Mouse (Mus musculus) left cerebral cortex, adult 11 months (tissue): ENCODE results near the gene Ier5.

Experiments used
- DNase-seq: peaks from one replicate; pipeline ENCODE4 v3.0.0; 2022; ENCODE audit warnings: low spot score

Gene Ier5

DNA sequence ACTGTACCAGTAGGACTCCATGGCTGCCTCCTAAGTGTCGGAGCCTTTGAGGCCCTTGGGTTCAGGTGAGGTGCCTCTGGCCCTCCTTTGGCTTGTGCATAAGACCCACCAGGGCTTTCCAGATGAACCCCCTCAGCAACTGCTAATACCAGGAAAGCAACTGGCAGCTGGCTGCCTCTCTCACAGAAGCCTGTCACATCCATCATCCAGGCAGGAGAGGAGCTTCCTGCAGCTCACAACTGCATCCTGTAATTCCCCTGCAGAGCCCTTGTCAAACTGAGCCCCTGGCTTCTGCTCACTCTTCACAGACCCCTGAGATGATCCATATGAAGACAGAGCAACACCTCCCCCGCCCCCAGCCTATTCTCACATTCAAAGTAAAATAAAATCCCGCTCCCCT, 21.8 kb downstream of the Ier5 start:
- no peak for DNase-seq

DNA sequence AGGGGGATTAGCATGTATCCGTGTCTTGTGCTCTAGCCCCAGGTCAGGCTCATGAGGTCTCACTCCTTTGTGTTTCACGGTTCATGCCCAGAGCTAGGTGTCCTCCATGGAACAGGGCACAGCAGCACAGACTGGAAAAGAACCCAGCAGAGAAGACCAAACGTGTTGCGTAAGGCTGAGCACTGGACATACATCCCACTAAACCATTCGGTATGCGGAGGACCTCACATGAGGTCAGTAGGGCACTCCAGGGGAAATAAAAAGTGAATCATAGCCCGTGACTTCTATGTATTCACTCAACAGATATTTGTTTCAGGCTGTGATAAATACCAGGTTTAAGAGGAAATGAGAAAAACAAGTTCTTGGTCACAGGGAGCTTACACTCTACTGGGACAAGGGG, 23.6 kb downstream of the Ier5 start:
- no peak for DNase-seq

DNA sequence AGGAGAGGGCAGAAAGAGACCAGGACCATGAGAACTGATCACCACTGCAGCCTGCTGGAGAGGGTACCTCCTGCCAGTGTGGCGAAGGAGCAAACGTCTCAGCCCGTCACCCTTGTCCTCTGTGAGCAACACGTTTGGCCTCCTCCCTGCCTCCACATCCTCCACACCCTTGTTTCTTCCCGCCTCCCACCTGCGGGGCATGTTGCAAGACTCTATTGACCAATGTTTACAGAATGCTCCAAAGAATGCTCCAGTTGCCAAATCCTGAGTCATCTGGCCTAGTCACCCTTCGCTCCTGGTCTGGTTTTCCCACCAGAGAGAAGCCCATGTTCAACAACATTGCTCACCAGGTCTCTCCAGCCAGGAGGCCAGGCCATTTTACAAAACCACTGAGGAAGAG, 24.6 kb downstream of the Ier5 start:
- DNase-seq, result no peak

DNA sequence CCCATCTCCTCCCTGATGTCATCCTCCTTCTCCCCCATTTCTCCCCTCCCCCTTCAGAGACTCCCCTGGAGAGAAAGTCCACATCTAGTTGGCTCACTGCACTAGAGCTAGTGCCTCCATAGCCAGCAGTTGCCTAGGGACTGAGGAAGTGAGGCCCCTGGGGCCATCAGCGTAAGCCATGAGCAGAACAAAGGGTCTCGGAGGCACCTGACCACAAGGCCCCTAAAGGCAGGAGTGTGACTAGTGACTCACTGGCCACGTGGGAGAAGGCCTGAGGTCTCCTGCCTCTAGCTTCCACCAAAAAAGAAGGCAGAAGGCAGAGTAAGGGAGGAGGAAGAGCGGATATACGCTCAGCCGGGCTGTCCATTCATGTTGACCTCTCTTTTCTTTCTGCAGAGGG, 25.5 kb downstream of the Ier5 start:
- DNase-seq, result no peak

DNA sequence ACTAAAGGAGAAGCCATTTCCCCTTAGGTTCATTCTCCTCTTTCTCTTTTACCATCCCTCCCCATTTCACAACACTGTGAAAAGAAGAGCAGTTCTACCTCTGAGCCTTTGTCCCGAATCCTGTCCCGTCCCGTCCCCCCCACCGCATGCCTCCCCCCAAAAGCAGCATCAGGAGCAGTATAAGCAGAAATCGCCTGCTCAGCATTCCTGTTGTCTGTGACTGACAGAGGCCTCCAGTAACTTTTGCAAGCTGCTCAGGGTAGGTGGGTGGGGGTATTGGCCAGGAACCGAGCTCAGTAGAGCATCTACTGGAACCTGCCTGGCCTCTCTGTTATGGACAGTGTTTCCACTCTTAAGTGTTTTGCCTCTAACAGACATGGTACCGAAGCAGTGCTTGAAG, 26.3 kb downstream of the Ier5 start:
- no peak for DNase-seq

DNA sequence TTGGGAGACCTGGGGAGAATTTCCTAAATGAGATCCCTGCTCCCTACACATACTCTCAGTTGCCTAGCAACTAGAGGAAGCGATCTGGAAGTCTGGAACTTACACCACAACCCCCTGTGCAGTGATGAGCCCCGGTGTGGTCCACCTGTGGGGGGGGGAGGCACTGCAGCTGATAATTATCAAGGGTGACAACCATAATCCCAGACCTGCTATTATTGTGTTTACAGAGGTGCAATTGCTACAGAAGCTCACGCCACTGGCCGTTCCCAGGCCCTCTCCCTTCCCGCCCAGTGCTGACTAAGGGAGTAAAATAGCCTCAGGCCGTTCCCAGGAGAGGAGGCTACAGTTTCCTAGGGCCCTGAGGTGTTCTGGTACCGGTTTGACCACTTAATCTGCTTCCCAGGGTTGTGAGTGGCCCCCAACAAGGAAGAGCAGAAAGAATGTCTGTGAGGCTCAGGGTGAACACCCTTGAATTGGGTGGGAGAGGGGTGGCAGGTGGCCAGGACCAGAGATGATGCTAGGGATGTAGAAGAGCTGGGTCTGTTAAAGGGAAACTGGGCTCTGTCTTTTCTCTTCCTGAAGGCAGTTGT, 28.1 kb downstream of the Ier5 start:
- no peak for DNase-seq

DNA sequence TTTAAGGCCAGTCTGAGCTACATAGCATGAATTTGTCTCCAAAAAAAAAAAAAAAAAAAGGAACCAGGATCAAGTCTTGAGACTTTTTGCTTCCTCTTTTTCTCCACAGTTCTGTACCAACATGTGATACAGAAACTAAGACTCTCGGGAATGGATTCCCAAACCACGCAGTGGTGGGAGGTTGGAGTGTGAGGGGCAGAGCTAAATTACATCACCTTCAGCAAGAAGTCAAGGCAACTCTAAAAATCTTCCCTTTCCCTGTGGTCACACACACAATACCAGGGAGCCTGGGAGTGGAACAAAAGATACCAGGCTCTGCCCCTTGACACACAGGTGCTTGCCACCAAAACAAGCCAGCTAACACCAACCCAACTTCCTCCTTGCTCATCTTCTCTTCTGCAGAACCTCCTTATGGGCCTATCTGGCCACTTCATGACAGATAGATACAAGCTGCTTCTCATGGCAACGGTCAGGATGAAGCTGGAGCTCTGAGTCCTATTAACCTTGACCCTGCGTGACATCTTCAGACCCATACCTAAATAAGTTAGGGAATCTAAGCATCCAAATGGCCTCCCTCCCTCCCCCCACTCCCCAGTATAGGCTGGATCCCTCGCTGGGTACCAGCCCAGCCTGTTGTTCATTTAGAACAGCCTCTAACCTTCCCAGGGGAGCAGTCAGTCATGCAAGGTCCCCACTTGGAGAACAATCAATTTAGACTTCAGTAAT, 28.7 kb downstream of the Ier5 start:
- no peak for DNase-seq

DNA sequence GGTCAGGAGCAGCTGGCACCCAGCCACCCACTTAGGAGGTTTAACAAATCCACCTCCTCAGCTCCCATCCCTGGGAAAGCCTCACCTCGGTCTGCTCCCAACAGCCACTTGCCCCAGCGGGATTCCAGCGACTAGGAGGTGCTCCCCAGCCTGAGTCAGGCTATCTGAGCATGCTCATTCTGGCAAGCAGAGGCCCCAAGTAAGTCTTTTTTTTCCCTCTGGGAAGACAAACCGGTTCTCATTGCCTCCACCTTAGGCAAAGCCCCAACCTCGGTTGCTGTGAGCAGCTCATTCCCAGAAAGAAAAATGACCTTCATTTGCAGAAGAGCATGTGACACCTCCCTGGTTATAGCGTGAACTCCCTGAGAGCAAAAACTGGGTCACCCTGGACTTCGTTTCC, 29.7 kb downstream of the Ier5 start:
- DNase-seq, result no peak

DNA sequence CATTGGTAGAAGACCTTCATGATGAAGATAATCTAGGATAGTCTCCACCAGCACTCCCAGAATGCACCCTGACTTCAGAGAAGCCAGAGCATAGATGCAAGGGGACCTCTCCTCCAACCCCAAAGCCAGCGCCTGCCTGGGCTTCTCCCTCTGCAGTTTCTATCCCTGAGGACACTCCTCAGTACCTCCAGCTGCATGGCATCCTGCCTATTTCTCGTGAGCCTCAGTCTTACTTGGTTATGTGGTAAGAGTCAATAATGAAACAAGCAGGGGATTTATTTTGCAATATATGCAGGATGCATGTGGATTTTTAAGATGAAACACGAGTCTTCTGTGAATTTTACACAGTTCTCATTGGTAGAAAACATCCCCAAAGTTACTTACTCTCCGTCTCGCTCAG, 33.2 kb downstream of the Ier5 start:
- no peak for DNase-seq

DNA sequence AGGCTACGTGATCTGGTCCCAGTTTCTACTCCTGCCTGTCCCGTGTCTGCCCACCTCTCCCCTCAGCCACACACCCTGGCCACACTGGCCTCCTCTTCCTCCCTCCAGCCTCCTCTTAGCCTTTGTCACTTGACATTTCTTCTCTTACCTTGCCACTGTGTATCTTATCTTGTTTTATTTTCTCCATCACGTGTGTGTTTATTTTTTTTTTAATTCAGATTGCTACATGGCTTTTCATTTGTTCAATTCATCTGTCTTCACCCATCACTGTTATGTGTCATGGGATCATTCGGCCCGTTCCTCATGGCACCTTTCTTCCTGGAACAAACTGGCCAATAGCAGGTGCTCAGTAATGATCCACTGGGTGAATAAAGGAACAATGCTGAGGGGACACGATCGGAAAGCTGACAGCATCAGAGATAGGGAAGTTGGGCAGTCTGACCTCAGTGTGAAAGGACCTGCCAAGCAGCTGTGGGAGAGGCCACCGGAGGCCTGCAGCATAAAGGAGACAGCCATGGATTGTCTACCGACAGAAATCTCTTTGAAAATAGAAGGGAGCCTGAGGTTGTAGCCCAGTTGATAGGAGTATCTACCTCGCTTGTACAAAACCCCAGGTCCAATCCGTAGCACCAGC, 34.3 kb downstream of the Ier5 start:
- no peak for DNase-seq

DNA sequence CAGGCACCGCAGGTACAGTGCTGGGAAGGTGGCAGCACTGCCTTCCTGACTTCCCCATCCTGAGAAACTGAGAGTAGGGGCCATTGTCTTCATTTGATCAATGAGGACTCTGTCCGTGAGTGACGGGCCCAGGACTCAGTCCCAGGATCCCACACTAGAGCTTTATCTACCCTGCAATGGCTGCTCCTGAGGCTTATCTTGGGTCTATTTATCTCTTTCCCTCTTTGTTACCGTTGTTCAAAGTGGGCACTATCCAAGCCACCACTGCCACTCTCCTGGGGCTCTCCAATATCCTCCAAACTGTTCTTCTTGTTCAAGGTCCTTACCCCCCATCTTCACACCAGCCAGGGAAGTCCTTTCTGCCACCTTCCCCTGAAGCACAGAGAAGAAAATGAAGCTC, 34.8 kb downstream of the Ier5 start:
- no peak for DNase-seq

DNA sequence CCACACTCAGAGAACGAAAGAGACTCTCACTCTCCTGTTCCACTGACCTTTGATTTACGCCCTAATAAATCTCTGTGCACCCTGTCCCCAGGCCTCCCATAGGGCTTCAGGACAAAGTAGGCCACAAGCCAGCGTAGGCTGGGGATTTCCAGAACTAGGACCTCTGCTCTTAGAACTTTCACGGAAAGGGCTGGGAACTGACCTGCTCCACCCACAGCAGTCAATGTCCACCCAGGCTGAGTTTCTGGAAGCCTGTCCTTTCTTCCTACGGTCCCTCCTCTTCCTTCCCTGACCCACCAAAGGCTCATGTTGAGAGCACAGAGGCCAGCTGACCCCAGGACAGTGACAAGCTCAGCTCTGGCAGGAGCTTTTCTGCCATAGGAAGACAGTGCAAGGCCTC, 35.3 kb downstream of the Ier5 start:
- no peak for DNase-seq

DNA sequence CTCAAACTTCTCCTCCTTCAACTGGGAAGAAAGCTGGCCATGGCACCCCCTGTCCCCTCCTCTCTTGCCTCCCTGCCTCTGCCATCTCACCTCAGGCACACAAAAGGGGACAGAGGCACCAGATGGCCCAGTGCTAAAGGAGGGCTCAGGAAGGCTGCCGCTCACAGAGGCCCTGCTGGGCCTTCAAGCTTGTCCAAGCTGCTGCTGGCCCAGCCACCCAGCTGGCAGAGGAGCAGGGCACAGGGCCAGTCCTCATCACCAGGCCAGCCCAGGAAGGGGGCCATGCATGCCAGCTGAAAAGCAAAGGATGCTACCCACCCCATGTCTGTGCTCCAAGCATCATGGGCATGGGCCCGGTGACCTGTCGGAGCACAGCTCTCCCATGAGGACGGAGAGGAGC, 36.5 kb downstream of the Ier5 start:
- no peak for DNase-seq

DNA sequence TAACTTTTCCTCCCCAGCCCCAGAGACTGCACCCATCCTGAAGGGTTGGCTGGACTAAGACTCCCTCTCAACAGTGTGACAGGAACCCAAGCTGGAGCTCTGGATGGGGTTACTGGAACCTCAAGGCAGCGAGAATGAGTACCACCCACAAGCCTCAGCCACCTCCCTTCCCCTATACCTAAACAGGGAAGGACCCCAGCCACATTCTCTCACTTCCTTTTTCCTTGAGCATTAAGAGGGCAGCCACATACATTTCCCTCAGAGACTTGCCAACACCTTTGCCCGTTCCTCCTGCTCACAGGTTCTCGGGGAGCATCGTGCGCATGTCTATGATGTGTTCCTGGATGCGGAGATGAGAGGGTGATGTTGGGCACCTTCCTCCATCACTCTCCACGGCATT, 37.4 kb downstream of the Ier5 start:
- DNase-seq, result no peak

DNA sequence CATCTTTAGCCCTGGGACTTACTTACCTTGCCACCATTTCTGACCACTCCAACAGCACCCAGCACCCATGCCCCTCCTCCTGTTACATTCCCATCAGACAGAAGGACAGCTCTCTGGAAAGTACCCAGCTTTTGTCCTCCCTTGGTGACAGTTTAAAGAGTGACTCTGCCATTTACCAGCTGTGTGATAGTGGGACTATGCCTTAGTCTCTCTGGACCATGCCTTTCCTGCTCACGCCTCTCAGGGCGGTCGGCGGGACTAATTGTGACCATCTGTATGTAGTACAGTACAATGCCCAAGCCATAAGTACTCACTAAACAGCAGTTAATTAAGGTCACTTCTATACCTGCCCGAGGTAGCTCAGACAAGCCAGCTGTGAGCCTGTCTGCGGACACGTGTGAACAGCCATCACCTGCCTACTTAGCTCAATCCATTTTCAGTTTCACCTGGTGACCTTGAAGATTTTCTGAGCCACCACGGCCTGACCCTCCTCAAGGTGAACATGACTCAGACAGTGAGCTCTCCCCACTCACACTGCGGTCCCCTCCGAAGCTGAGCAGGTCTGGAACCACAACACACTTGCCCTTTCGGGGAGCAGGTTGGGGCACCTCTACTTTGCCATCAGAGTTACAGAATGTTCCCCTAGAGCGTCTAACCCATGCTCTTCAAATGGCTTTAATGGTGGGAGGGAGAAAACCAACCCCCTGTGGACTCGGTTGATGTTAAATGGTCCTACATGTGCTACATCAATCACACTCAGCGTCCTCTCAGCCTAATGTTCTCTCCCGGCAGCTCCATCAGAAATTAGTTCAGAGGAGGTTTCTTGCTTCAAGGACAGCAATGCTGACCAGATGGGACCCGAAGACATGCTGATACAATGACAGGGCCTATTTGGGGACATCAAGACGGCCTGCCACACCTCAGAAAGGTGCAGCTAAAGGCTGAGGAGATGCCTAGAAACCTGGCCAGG, 38.3 kb downstream of the Ier5 start:
- DNase-seq, result no peak

DNA sequence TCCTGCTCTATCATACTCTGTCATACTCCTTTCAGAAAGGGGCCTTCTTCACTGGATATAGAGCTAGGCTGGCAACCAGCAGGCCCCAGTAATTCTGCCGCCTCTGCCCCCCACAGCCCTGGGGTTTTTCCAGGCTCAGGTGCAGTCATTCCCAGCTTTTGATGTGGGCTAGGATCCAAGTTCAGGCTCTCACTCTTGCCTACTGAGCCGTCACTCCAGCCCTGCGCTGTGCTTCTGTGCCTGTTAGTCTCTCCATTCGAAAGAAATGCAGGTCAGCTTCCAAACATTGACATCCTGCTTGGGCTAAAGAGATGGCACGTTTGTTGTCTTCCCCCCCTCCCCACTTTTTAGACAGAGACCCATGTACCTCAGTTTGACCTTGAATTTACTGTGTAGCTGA, 39.2 kb downstream of the Ier5 start:
- DNase-seq, result no peak

DNA sequence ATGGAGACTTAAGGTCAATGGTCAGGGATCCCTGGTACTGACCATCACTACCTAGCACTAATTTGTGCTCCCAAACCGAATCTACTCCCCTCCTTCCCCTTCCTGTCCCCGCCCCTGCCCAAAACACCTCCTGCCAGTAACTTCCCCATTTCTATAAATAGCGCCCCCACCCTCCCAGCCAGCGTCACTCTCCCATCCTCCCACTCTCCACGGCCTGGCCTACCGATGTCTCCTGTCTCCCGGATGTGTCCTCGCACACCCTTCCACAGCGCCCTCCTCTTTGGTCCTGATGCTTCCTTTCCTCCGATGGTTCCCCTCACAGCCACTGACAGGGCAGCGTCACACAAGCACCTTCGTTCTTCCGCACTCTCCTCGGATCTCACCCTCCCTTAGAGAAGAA, 39.9 kb downstream of the Ier5 start:
- DNase-seq, result no peak

DNA sequence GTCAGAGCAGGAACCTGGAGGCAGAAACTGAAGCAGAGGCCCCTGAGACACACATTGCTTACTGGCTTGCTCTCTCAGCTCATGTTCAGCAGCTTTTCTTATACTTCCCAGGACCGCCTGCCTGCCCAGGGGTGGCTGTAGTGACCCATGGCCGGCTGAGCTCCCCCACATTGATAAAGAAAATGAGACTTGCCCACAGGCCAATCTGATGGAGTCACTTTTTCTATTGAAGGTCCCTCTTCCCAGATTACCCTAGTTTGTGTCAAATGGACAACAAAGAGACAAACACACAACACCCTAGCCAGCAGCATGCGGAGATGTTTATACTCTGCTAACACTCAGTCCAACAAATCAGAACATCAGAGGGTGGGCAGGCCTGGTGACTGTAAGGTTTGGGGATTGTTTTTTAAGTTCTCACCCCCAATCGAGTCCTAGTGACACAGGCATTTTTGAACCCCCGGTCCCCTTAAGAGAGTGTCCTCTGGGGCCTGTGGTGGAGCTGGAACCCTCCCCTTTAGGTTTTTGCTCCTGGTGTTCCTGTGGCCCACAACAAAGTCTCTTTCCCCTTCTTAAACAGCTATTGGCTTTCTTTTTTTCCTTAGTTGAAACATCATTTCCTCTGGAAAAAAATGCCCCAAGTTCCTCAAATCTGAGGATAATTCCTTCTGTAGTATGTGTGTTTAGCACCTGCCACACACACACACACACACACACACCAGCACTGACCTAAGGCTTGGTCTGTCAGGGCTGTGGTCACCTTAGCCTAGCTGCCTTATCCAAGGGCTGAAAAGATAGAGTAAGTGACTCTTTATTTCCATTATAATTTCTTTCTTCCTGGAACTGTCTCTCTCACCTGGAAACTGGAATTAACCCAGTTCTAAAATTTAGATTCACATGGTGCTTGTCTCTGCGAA, 41.1 kb downstream of the Ier5 start:
- DNase-seq, result no peak

DNA sequence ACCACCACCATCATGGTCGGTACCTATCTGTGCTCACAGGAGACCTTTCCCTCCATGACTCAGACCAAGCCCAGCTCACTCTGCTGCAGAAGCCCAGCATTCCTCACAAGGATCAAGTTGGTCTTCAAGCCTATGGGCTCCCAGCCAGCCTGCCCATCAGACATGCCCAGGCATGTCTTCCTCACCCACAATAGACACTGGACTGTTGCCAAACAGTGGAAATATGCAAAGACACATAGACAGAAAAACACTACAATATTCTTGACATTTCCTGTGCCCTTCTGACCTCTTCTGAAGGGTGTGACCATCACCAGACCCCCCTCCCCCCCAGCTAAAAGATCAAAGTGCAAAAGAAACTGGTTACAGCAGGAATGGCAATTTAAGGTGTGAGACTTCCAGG, 43.3 kb downstream of the Ier5 start:
- no peak for DNase-seq

DNA sequence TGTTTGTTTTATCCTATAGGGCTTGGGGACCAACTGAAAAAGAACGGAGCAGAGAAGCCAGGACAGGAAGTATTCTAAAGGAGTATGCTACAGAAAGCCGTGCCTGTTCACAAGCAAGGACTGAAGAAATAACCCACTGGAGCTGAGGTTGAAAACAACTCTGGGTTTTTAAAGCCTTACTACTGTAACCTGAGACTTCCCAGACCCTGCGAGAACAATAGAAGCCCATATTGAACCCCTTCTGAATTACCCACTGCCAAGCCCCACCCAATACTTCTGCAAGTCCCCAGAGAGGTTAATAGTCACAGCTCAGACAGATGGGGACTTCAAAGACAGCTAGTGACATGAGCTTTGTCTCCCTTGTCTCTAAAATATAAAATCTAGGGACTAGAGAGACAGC, 44.4 kb downstream of the Ier5 start:
- DNase-seq, result no peak

DNA sequence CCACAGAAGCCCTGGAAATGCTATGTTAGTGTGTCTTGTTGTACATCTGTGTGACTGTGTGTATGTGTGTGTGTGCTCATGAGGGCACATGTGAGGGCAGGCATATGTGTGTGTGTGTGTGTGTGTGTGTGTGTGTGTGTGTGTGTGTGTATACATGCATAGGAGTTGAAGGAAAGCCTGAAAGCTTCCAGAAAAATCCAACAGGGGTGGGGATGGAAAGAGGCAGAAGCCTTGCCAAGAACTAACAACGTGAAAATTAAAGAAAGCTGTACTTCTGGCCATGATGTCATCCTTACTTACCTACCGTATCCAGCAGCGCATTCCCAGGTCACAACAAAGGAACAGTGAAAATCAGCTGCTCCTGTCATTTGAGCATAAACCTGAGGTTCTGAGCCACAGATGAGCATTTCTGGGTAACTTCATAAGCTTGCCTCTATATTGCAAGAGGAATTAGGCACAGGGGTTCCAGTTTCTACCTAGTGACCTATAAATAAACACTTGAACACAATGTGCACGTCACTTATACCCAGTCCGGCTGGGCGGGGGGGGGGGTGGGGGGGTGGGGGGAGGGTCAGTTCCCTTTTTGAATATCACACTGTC, 45.0 kb downstream of the Ier5 start:
- DNase-seq, result no peak
